Mouse (Mus musculus) heart, postnatal 10 days (tissue): Measurements from ENCODE around the gene Cmtm5. TPM values are rescaled to one million over a fixed set of nuclear protein-coding genes. Genes with fewer than 3 reads are reported as not detected.

ENCODE experiments used
- DNase-seq, 2 experiments: peaks; one replicate each; pipeline ENCODE4 v3.0.0; 2021
- intact Hi-C: fragments of 180-260 bp; cut with DNase I; formaldehyde crosslinking; loops from one replicate; pipeline ENCODE4 v1.15.1; 2025
- total RNA-seq, 2 experiments: library from RNA; stranded (reverse); gene quantifications; 2 replicates each; pipeline ENCODE4 v1.2.3; 2021

Gene Cmtm5
- total RNA-seq = under 1 TPM in 1 of 2 experiments, not detected in 1; 0.91 TPM

GRCm38 (mm10) chr14:54935904-54936830 is at the start of gene Cmtm5:
TSS of gene Cmtm5 (plus strand) at chr14:54936261.
- intact Hi-C loops = no loop called here
- peak; percentile 48 to 49 for DNase-seq

DNA sequence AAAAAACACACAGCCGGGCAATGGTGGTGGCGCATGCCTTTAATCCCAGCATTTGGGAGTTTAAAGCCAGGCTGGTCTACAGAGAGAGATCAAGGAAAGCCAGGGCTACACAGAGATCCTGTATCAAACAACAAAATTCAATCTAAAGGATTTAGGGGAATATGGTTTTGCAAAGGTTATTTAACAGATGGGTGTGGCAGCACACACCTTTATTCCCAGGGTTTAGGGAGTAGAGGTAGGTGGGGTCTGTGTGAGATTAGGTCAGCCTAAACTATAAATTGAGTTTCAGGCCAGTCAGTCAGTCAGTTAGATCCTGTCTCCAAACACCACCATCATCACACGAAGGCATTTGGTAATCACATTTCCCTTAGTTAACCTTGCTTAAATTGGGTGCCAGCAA is 43.9 kb upstream of the Cmtm5 start, which contains the start of gene Pabpn1:
Gene Pabpn1 (plus strand): TSS at position 301 of the 400 bp plus-strand sequence.
- no peak for DNase-seq
- intact Hi-C loops = no loop called here

DNA sequence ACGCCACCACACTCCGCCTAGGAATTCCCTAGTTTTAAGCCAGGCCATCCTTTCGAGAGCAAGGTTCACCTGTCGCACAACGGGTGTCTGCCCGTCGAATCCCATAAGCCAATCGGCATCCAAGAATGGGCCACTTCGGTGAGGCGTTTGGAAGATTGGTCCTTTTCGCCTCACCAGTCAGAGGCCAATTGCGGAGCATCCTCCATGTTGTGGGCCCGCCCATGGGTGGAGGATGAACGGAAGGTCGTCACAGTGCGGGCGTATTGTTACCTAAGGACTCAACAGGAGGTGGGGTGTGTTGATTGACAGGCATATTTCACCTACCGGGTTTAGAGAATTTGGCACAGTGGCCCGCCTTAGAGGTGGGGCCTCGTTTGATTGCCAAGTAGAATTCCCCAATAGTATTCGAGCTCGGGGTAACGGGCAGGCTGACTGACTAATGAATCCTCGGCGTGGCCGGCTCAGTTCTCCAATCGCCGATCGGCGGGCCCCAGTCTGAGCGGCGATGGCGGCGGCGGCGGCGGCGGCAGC is 42.3 kb upstream of the Cmtm5 start:
- intact Hi-C loops = no loop called here
- peak; percentile 99 for DNase-seq

DNA sequence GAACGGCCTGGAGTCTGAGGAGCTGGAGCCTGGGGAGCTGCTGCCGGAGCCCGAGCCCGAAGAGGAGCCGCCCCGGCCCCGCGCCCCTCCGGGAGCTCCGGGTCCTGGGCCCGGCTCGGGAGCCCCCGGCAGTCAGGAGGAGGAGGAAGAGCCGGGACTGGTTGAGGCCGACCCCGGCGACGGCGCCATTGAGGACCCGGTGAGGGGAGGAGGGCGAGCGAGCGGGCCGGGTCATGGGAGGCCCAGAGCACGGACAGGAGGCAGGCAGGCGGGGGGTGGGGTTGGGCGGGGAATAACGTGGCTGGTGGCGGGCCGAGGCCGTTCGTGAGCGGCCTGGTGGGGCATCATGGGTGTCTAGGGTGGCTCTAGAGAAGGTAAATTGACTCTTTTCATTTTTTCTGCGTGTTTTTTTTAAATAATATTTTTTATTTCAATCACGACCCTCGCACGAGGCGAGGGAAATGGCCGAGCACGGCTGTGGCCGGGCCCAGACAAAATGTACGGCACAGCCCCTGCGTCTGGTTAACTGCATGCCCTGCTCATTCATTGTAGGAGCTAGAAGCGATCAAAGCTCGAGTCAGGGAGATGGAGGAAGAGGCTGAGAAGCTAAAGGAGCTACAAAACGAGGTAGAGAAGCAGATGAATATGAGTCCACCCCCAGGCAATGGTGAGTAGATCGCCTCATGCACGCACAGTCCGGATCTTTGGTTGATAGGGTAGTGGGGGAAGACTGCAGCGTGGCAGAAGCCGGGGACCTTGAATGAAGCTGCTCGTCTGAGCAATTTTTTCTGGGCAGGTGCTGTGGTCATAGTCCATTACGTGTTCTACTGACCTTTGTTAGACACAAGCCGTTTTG is 41.5 kb upstream of the Cmtm5 start:
- DNase-seq = peak; percentile 74 to 78
- intact Hi-C loops = loop anchor here (5.0 kb wide), 1 partner anchor 203 kb away; no protein-coding TSS in a partner anchor

DNA sequence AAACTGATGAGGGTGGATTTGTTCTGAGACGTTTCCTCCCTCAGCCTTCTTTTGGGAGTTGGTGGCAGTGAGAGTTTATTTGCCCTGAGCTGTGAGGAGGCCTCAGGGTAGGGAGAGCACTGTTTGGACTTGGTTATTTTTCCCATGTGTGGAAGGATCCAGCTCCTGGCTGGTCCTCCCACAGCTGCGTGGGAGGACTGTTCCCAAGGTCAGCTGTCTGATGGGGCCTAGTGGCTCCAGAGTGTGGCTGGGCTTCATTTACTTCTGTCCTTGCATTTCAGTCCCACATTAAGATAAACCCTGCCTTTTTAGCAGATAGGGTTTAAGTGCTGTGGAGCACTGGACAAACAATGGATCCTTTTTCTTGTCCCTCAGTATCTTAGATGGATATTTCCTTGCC is 38.6 kb upstream of the Cmtm5 start:
- DNase-seq = no peak
- intact Hi-C loops = loop anchor here (5.0 kb wide), 1 partner anchor 200 kb away; no protein-coding TSS in a partner anchor

- DNase-seq = peak; percentile 81 to 85
- intact Hi-C loops = loop anchor here (1.0 to 2.0 kb wide), 3 partner anchors 24 to 114 kb away; partner anchors contain the start of gene Ngdn
Observed at GRCm38 (mm10) chr14:54900383-54900782, 35.7 kb upstream of the Cmtm5 start.

DNA sequence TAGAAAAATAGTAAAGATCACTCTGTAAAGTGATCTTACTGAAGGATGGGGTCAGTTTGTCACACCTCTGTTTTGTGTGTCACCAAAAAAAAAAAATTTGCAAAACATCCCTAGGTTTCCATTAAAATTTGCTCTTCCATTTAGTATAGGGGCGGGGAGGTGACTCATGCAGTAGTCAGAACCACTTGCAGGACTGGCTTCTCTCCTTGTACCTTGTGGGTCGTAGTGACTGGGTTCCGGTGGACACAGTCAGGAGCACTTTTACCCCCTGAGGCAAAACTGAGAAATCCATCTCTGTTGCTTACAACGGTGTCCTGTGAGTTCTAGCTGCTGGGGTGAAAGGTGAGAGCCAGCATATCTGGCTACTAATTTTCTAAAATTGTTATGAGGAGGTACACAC is 32.4 kb upstream of the Cmtm5 start:
- no peak for DNase-seq
- intact Hi-C loops = no loop called here

GRCm38 (mm10) chr14:54908682-54909081 is 27.4 kb upstream of the Cmtm5 start:
- intact Hi-C loops = no loop called here
- no peak for DNase-seq

GRCm38 (mm10) chr14:54912109-54912850 is 23.8 kb upstream of the Cmtm5 start:
- peak in 1 of 2 experiments; percentile 16 for DNase-seq
- intact Hi-C loops = no loop called here

GRCm38 (mm10) chr14:54912886-54913285 is 23.2 kb upstream of the Cmtm5 start, which contains the start of gene Slc22a17:
TSS of gene Slc22a17 (minus strand) at chr14:54913132.
- intact Hi-C loops = no loop called here
- DNase-seq = peak; percentile 71 to 77

GRCm38 (mm10) chr14:54913343-54913742 is 22.7 kb upstream of the Cmtm5 start:
- DNase-seq = peak in 1 of 2 experiments; percentile 13

GRCm38 (mm10) chr14:54920076-54920685 is 15.9 kb upstream of the Cmtm5 start:
- no peak for DNase-seq
- intact Hi-C loops = no loop called here

More at GRCm38 (mm10) chr14:54913343-54913742, 22.7 kb upstream of the Cmtm5 start:
- intact Hi-C loops = no loop called here

- peak; percentile 78 for DNase-seq
- intact Hi-C loops = loop anchor here (2.0 kb wide), 1 partner anchor 24 kb away; no protein-coding TSS in a partner anchor
Observed at GRCm38 (mm10) chr14:54924641-54925348, 11.3 kb upstream of the Cmtm5 start.

GRCm38 (mm10) chr14:54925349-54926342 is 10.4 kb upstream of the Cmtm5 start, which contains the start of gene Efs:
TSS of gene Efs (minus strand) at chr14:54926126.
- intact Hi-C loops = loop anchor here (2.0 kb wide), 1 partner anchor 25 kb away; no protein-coding TSS in a partner anchor
- peak; percentile 77 for DNase-seq

- intact Hi-C loops = no loop called here
- DNase-seq = peak; percentile 77 to 78
Observed at GRCm38 (mm10) chr14:54926401-54927158, 9.5 kb upstream of the Cmtm5 start.

GRCm38 (mm10) chr14:54927296-54927695 is 8.8 kb upstream of the Cmtm5 start:
- no peak for DNase-seq
- intact Hi-C loops = no loop called here

GRCm38 (mm10) chr14:54929801-54930200 is 6.3 kb upstream of the Cmtm5 start:
- intact Hi-C loops = no loop called here
- DNase-seq = peak in 1 of 2 experiments; percentile 8
